Mouse (Mus musculus): ENCODE results near the gene Tatdn3.
"Not testable (repeated sequence)": the region's sequence is repeated elsewhere in the genome, so short reads cannot be mapped to it uniquely, and the experiment has no call there.

Gene Tatdn3

GRCm38 (mm10) chr1:191030182-191030581, 32.5 kb downstream of the Tatdn3 start:
- DNase-seq = peak; percentile 42

- DNase-seq = peak; percentile 100
Measured at GRCm38 (mm10) chr1:191026021-191026713, 36.6 kb downstream of the Tatdn3 start, which contains the start of gene Flvcr1. Flvcr1 (minus strand) TSS chr1:191026158.

GRCm38 (mm10) chr1:191025016-191026012, 37.4 kb downstream of the Tatdn3 start:
- DNase-seq = peak; percentile 92

GRCm38 (mm10) chr1:191023806-191024205, 38.9 kb downstream of the Tatdn3 start:
- DNase-seq = not testable (repeated sequence)

DNA sequence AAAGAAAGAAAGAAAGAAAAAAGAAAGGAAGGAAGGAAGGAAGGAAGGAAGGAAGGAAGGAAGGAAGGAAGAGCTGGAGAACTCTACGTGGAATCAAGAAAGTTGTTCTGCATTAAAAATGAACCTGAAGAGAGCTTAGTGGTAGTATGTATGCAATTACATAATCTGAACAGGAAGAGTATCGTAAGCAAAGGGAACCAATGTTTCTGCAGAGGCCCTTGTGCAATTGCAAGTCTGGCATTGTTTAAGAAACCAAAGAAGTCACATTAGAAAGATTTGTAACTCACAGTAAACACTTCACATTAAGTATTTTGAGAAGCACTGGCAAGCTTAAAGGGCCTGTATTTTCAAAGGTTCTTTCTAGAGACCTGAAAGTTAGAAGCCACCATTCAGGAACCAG, 39.6 kb downstream of the Tatdn3 start:
- no peak for DNase-seq

GRCm38 (mm10) chr1:191021016-191021415, 41.7 kb downstream of the Tatdn3 start:
- DNase-seq = peak; percentile 60

DNA sequence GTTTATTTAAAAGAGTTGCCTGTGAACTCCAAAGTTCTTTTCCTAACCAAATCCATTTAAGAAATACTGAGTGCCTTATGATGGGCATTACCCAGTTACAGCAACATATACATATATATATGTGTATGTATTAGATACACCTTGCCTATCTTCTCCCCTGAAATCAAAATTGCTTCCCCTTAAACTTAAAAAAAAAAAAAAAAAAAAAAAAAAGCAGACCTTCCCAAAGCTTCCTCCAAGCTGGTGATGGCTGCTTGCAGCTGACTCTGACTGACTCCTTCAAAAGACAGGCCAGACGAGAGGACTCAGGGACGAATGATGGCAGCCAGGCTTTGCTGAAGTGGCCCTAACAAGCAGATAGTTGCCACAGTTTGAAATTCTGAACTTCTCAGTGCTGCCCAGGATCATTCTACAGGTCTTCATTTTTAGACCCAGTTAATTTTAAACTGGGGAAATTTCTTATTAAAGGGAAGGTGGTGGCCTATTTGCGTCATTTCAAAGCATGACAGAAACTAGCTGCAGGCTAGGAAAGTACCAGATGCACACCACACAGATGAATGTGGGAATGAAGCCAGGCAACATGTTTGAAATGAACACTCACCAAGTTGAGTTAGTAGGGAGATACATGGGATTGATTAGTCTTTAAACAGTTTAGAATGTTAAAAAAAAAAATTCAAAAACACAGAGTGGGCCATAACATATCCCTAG, 42.4 kb downstream of the Tatdn3 start:
- no peak for DNase-seq

DNA sequence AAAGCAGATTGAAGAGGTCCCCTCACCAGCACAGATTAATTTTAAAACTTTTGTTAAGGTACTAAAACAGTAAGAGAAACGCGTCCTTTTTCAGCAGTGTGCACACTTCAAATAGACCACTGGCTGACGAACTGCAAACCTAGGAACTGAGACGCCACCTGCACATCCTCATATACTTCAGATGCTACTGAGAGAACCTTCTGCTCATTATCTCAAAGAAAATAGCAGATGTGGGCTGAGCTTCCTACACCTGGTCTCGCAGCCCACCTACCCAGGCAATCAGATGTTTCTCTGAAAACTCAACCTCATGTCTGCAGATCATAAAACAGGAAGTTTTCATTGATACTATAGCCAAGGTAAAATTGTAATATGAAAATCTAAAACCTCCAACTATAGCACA, 42.9 kb downstream of the Tatdn3 start:
- peak; percentile 24 for DNase-seq

GRCm38 (mm10) chr1:191014271-191014670, 48.5 kb downstream of the Tatdn3 start:
- DNase-seq = peak; percentile 2

- DNase-seq = peak; percentile 50
Measured at GRCm38 (mm10) chr1:191008707-191009106, 54.0 kb downstream of the Tatdn3 start.

GRCm38 (mm10) chr1:191002201-191002600, 60.5 kb downstream of the Tatdn3 start:
- no peak for DNase-seq

DNA sequence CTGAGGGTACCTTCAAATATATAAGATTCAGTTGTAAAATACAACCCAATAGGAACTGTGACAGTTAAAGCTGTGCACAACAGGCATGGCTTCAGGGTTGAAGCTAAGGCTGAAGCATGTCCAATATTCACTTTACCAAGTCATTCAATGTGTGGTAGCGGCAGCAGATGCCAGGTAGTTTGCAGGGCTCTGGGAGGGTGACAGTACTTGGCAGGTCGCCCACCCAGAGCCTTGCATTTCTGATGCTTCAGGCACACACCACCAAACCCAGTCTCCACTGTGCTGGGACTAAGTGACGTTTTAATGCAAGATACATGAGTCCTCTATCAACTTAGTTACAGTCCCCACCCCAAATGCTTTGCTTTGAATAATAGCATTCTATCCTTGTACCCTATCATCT, 62.0 kb downstream of the Tatdn3 start:
- DNase-seq = peak; percentile 33

- peak; percentile 60 for DNase-seq
Measured at GRCm38 (mm10) chr1:190998027-190998426, 64.7 kb downstream of the Tatdn3 start.

GRCm38 (mm10) chr1:190996346-190996877, 66.3 kb downstream of the Tatdn3 start:
- DNase-seq = peak; percentile 79
